Mouse (Mus musculus) megakaryocyte, embryonic 14.5 days (primary cell): ENCODE data around the gene Cd164. TPM values are rescaled to one million over a fixed set of nuclear protein-coding genes. Genes with fewer than 3 reads are reported as not detected.

ENCODE experiments used
- H3K27me3 ChIP-seq: replicated peaks from 2 replicates; pipeline ENCODE3; 2012; ENCODE audit warnings: inconsistent platforms
- H3K36me3 ChIP-seq: replicated peaks from 2 replicates; pipeline ENCODE3; 2012; ENCODE audit warnings: low read length, inconsistent platforms, mixed read lengths
- H3K4me1 ChIP-seq: 2 replicates; pipeline ENCODE4 v1.6.1; 2012; ENCODE audit warnings: inconsistent platforms
- H3K4me3 ChIP-seq: replicated peaks from 2 replicates; pipeline ENCODE3; 2012; ENCODE audit warnings: moderate library complexity, mild to moderate bottlenecking, inconsistent platforms
- H3K9me3 ChIP-seq: 2 replicates; pipeline ENCODE4 v1.6.1; 2012; ENCODE audit warnings: inconsistent platforms
- FLI1 ChIP-seq: IDR thresholded peaks from 2 replicates; pipeline ENCODE4 v1.6.1; 2012; ENCODE audit warnings: low read length, inconsistent platforms, mixed read lengths
- GATA1 ChIP-seq: IDR thresholded peaks from 3 replicates; pipeline ENCODE4 v1.6.1; 2012; ENCODE audit warnings: mixed read lengths, low read length, inconsistent platforms, borderline replicate concordance
- polyA plus RNA-seq: library from polyadenylated mRNA; stranded (reverse); fragments of >175 nt; gene quantifications from 2 replicates; pipeline ENCODE4 v1.2.3, GENCODE M21; 2012; ENCODE audit warnings: low replicate concordance; ENCODE audit not compliant: insufficient read depth

Gene Cd164
- polyA plus RNA-seq, 1 experiment: 56.7 TPM

GRCm38 (mm10) chr10:41479961-41480360 is 39.3 kb upstream of the Cd164 start:
- Histone ChIP-seq H3K4me1 (peaks cover 56% of the 10 kb centered on the region), H3K4me3 (no peak overlapping the region), H3K9me3 (no peaks in the 10 kb centered on the region), H3K27me3 (peaks cover 67% of the 10 kb centered on the region), H3K36me3 (peaks cover 63% of the 10 kb centered on the region)
- TF ChIP-seq GATA1 (no peak), FLI1 (no peak)

- Histone ChIP-seq H3K9me3 (no peaks in the 10 kb centered on the region), H3K4me1 (peaks cover 47% of the 10 kb centered on the region), H3K4me3 (no peak overlapping the region), H3K36me3 (peaks cover 75% of the 10 kb centered on the region), H3K27me3 (peaks cover 75% of the 10 kb centered on the region)
- TF ChIP-seq FLI1: no peak
- TF ChIP-seq GATA1: no peak
Measured at GRCm38 (mm10) chr10:41480938-41481880, 38.0 kb upstream of the Cd164 start.

GRCm38 (mm10) chr10:41482446-41482845 is 36.8 kb upstream of the Cd164 start:
- H3K36me3 ChIP-seq: peaks cover 87% of the 10 kb centered on the region
- no peak for TF ChIP-seq FLI1
- TF ChIP-seq GATA1: no peak
- H3K9me3 ChIP-seq: no peaks in the 10 kb centered on the region
- H3K4me1 ChIP-seq: peaks cover 38% of the 10 kb centered on the region
- no peak overlapping the region for H3K4me3 ChIP-seq
- peaks cover 84% of the 10 kb centered on the region for H3K27me3 ChIP-seq

- Histone ChIP-seq H3K36me3 (peaks cover 75% of the 10 kb centered on the region), H3K9me3 (no peaks in the 10 kb centered on the region), H3K4me3 (peak overlapping the region; percentile 46), H3K27me3 (peaks cover 84% of the 10 kb centered on the region), H3K4me1 (peaks cover 47% of the 10 kb centered on the region)
- TF ChIP-seq FLI1: no peak
- TF ChIP-seq GATA1: no peak
Measured at GRCm38 (mm10) chr10:41485778-41486177, 33.4 kb upstream of the Cd164 start.

- peaks cover 43% of the 10 kb centered on the region for H3K4me1 ChIP-seq
- H3K4me3 ChIP-seq: no peak overlapping the region
- H3K9me3 ChIP-seq: no peaks in the 10 kb centered on the region
- H3K27me3 ChIP-seq: peaks cover 77% of the 10 kb centered on the region
- TF ChIP-seq FLI1: no peak
- no peak for TF ChIP-seq GATA1
- peaks cover 67% of the 10 kb centered on the region for H3K36me3 ChIP-seq
Measured at GRCm38 (mm10) chr10:41486506-41487170, 32.6 kb upstream of the Cd164 start.

- peaks cover 55% of the 10 kb centered on the region for H3K27me3 ChIP-seq
- H3K4me3 ChIP-seq: peak overlapping the region; percentile 95
- H3K4me1 ChIP-seq: peaks cover 38% of the 10 kb centered on the region
- TF ChIP-seq FLI1 (no peak), GATA1 (no peak)
- H3K36me3 ChIP-seq: peaks cover 44% of the 10 kb centered on the region
- H3K9me3 ChIP-seq: no peaks in the 10 kb centered on the region
Measured at GRCm38 (mm10) chr10:41488877-41489276, 30.3 kb upstream of the Cd164 start.

- Histone ChIP-seq H3K27me3 (peaks cover 54% of the 10 kb centered on the region), H3K9me3 (no peaks in the 10 kb centered on the region), H3K4me1 (peaks cover 38% of the 10 kb centered on the region), H3K4me3 (peak overlapping the region; percentile 95), H3K36me3 (peaks cover 40% of the 10 kb centered on the region)
- TF ChIP-seq FLI1: no peak
- TF ChIP-seq GATA1: no peak
Measured at GRCm38 (mm10) chr10:41489294-41489693, 29.9 kb upstream of the Cd164 start.

GRCm38 (mm10) chr10:41489708-41490517 is 29.3 kb upstream of the Cd164 start, which contains the start of the genes Smpd2 and Ppil6:
Gene Smpd2 (minus strand): TSS chr10:41490369.
Gene Ppil6 (plus strand): TSS chr10:41490439.
- Histone ChIP-seq H3K4me1 (peaks cover 38% of the 10 kb centered on the region), H3K9me3 (no peaks in the 10 kb centered on the region), H3K4me3 (peak within 1 kb of the TSS; percentile 95), H3K36me3 (peaks cover 34% of the 10 kb centered on the region), H3K27me3 (peaks cover 50% of the 10 kb centered on the region)
- TF ChIP-seq GATA1 (no peak), FLI1 (no peak)

GRCm38 (mm10) chr10:41490518-41490873 is 28.7 kb upstream of the Cd164 start:
- H3K4me3 ChIP-seq: peak overlapping the region; percentile 95
- peaks cover 49% of the 10 kb centered on the region for H3K27me3 ChIP-seq
- H3K9me3 ChIP-seq: no peaks in the 10 kb centered on the region
- peaks cover 28% of the 10 kb centered on the region for H3K36me3 ChIP-seq
- H3K4me1 ChIP-seq: peaks cover 38% of the 10 kb centered on the region
- no peak for TF ChIP-seq GATA1
- no peak for TF ChIP-seq FLI1

GRCm38 (mm10) chr10:41491111-41491510 is 28.1 kb upstream of the Cd164 start:
- no peak for TF ChIP-seq FLI1
- TF ChIP-seq GATA1: no peak
- peak overlapping the region; percentile 73 for H3K4me3 ChIP-seq
- peaks cover 22% of the 10 kb centered on the region for H3K36me3 ChIP-seq
- no peaks in the 10 kb centered on the region for H3K9me3 ChIP-seq
- peaks cover 50% of the 10 kb centered on the region for H3K27me3 ChIP-seq
- H3K4me1 ChIP-seq: peaks cover 35% of the 10 kb centered on the region
